Mouse (Mus musculus): ENCODE measurements at regions not wholly inside any gene's neighbourhood (a gene's known extent, or its start where the extent isn't known, plus 50 kb on each side); places are given as distances from the start of the nearest gene placed in this dataset.

DNA sequence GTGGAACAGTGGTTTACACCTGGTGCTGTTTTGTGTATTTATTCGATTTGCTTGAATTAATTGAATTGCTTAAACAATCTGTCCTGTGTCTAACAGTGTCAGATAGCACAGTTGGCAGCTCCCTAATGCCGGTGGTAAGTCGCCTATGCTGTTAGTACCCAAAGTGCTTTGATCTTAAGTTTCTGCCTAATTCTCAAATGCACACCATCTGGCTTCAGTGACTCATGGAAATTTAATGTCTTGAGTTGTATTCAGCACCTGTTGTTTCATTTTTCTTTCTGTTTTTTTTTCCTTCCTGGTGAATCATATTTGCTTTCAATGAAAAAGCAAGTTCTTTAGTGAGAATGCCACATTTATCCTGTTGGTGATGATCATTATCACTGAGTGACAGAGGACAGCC lies 201.7 kb upstream of the Nrip1 start:
- DNase-seq, result no peak

DNA sequence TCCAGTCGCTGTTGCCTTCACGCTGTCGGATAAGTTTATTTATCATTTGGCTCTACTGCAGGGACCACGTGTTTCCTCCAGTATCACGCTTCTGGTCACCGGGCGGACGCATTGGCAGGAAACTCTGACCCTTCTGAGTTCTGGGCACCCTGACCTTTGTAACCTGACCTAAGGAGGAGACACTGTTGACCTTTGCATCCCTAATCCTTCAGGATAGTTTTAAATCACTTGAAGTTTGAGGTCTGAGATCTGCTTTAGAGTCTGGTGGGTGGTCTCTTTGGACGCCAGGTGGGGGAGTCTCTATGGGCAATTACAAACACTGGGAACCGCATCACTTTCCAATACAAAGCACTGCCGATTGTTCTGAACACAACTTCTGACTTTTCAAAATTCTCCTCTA lies 192.6 kb upstream of the Nrip1 start:
- no peak for DNase-seq

DNA sequence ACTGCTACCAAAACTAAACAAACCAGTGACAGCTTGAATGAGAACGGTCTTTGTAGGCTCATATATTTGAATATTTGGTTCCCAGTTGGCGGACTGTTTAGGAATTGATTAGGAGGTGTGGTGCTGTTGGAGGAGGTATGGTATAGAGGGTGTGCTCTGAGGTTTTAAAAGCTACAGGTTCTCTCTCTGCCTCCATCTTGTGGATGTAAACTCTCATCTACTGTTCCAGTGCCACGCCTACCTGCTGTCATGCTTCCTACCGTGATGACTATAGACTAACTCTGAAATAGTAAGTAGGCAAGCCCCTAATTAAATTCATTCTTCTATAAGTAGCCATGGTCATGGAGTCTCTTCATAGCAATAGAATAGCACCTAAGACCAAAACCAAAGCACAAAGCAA lies 181.2 kb upstream of the Nrip1 start:
- DNase-seq, result no peak

DNA sequence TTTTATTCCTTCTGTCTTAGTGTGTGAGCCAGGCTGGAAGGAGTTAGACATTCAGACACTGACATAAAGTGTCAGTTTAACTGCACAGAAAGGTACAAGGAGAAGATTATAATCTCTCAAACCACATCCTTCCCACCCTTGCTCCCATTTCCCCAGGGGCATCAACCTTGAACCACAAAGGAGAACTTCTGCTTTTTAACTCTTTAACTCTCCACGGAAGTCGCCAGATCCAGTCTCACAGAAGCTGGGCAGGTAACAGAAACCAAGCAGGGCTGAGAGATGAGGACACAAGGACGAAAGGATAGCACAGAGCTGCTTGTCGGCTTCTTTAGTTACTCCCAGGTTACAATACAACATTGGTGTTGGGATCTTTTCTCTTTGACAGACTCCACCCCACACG lies 176.0 kb upstream of the Nrip1 start:
- no peak for DNase-seq

DNA sequence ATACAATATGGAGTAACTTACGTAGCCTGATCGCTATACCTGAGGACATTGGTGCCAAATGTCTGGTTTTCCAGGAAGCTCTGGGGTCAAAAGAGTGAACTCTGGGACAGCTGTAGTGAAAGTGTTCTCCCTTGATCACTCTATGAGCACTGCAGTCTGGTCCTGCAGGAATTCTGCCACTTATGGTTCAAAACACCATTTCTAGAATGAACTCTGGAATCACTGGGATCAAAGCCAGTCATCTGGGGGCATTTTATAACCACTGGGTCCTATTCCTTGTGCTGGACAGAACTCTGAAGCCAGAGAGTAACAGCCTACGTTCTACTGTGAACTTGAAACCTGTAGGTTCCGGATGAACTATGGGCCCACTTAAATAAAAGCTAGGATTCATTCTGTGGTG lies 173.5 kb upstream of the Nrip1 start:
- DNase-seq, result no peak

DNA sequence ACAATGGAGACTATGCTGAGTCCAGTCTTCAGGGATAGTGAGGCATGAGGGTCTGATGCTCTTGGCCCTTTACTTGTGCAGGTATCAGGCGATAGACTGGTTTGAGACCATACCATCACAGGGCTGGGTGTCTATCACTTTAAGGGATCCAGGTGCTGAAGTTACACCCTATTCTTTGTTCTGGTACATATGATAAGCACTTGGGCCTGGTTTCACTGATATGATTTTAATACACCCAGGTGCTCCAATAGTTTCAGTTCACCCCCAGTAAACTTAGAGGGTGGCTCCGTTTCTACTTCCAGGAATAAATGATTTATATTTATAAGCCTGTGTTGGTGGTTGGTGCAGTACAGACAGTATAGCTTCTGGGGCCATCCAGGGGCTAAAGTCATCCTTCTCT lies 173.0 kb upstream of the Nrip1 start:
- DNase-seq, result no peak

- DNase-seq, result no peak
These were observed 172.3 kb upstream of the Nrip1 start for GRCm38 (mm10) chr16:76545942-76546341.

DNA sequence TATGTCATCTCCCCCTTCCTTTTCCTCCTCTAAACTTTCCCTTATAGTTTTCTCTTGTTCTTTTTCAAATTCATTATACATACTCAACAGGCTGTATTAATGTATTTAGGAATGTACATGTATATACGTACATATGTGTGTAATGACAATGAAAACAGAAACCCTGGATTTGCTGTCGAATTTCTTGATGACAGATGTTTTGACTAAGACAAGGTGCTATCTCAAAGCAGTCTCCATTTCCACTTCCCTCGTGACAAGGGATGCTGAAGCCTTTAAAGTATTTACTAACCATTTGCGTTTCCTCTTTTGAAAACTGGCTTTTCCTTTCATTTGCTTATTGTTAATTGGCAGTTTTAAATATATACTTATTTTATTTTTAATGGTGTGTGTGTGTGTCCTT lies 171.3 kb upstream of the Nrip1 start:
- DNase-seq, result no peak

DNA sequence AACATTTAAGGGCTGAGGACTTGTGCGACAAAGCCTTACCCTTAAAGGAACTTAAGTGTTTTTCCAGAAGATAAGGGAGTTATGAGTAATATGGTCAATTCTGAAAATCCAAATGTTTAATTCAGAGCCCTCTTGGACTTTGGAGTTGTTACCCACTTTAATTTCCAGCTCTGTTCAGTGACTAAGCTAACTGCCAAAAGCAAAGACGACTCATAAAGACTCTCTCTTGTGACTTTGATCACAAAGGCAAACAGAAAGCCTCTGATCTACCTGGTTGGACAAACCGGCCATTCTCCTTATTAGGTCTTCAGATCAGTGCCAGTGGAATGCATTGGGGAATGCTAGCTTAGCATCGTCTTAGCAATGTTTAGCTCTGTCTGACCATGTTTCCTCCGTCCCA lies 167.3 kb upstream of the Nrip1 start:
- no peak for DNase-seq

DNA sequence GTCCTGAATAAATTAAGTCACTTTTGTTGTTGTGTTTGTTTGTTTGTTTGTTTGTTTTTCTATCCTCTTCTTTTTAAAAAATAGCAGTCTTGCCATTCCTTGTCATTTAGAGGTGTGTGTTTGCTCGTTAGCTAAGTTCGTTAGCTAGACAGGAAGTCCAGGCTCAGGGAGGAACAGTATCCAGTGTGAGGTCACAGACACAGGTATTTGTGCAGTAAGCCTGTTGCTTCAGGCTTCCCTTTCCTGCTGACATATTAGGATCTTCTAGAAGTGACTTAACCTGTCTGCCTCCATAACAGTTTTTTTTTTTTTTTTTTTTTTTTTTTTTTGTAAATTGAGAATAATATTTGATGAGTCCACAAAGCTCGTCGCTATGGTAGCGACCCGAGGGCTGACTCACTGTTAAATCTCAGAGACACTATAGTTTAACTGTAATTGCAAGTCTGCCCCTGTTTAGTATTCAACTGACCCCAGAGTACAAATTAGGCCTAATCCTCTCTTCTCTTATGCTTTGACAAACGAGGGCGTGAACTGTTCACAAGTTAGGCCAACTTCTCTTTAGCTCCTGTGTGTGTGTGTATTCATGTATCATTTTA lies 166.8 kb upstream of the Nrip1 start:
- DNase-seq, result no peak

DNA sequence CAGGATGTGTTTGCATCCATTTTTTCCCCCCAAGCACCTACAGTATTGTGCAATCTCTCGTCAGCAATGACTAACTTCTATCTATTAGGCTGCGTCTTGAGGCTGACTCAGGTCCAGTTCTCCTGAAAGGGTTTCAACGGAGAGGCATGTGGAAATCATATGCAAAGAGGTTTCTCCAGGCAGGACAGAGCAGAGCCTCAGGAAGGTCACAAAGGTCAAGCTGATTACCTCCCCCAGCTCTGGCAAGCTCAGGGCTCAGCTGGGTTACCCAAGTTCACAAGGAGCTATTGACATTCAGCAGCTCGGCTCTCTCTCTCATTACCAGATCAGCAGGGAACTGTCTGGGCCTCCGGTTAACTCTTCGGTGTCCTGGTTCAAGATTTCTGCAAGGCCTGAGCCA lies 166.0 kb upstream of the Nrip1 start:
- DNase-seq, result no peak

DNA sequence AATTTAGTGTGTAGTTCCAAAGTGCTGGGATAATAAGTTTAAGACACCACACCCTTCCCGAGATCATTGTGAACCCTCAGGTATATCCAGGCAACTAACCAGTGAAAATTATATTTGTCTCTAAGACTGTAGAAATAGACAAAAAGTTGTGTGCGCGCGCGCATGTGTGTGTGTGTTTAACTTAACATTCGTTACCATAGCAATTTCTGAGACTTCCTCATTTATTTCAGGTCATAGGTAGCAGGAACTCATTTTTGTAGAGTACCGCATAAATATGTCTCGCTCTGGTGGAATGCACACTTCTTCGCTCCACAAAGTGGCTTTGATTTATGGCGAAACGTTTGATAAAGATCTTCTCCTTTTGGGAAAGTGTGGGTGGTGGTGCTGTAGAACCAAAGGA lies 164.2 kb upstream of the Nrip1 start:
- DNase-seq, result no peak

DNA sequence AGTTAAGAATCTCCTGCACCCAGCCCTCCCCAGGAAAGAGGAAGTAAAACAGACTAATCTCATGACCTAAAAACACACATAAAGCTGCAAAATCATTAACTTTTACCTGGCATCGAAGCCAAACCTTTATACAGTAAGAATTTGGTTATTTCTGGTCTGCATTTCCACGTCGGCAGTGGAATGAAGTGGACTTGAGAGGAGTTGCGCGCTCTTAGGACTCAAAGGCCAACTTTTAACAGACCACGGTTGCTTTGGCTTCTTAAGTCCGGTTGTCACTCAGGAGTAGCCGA lies 159.2 kb upstream of the Nrip1 start:
- no peak for DNase-seq

- DNase-seq, result peak; percentile 36
These were observed 158.7 kb upstream of the Nrip1 start for GRCm38 (mm10) chr16:76532142-76532927.

GRCm38 (mm10) chr16:76530886-76531285 lies 157.3 kb upstream of the Nrip1 start:
- no peak for DNase-seq

- no peak for DNase-seq
These were observed 156.0 kb upstream of the Nrip1 start for GRCm38 (mm10) chr16:76529613-76530012.

DNA sequence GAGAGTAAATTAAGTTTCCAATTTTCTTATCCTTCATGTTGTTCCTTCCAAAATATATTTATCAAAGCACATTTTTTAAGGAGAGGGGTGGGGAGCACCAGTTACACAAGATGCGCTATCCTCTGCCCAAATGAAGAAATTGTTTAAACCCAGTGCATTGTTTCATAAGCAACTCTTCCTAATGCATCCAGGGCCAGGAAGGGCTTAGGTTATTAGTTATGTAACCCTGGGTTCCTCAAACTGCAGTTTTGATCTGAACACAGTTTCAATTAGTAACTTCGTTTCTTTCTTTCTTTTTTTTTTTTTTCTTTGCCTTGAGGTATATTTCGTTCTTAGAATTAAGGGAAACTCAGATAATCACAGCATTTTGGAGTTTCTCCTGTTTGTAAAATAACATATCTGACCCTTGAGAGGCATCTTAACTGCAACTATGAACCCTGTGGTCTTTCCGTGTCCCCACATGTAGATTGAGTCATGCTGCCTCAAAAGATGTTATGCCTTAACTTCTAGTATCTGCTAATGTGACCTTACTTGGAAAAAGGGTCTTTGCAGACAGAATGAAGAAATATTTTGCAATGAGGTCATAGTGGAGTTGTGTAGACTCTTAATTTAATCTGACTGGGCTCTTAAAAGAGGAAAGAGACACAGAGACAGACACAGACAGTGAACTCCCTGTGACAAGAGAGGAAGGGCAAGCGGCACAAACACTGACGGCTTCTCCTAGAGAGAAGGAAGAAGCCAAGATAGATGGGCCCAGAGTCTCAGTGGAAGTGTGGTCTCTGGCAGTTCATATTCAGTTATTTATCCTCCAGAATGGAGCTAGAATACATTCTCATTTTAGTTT lies 153.7 kb upstream of the Nrip1 start:
- no peak for DNase-seq

DNA sequence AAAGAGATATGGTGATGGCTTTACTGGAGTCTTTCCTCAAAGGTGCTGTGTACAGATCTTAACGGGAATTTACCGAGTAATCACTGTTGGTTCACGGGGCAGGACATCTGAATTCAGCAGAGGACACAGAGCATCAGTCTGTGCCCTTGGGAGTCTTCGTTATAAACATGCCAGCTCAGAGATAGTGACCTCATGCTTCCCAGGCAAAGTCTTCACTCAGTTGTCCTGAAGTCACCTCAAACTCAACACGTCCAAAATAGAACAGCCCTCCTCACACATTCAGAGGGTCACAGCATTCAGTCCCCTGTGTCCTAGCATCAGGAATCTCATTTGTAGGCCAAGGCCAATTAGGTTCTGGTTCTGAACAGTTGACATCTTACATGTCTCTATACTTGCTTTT lies 151.9 kb upstream of the Nrip1 start:
- no peak for DNase-seq

- DNase-seq, result no peak
These were observed 151.3 kb upstream of the Nrip1 start for GRCm38 (mm10) chr16:76524921-76525320.

DNA sequence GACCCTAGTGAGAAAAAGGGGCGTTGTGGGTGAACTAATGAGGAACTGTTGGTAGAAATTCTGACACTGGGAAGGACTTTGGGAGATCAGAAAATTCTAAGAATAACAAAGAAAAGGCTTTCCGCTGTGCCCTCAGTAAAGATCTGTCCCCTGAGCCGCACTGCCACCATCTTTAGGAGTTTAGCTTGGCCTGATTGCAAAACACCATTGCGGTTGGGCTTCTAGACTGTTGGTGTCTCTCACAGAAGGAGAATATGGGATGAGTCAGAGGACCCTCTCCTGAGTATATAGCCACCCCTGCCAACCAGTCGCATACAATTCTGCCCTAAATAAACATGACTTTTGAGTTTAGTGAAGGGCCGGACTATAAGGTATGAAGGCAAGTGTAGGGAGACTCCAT lies 147.5 kb upstream of the Nrip1 start:
- DNase-seq, result no peak

- DNase-seq, result no peak
These were observed 147.0 kb upstream of the Nrip1 start for GRCm38 (mm10) chr16:76520643-76520993.

GRCm38 (mm10) chr16:76519911-76520642 lies 146.4 kb upstream of the Nrip1 start:
- no peak for DNase-seq

DNA sequence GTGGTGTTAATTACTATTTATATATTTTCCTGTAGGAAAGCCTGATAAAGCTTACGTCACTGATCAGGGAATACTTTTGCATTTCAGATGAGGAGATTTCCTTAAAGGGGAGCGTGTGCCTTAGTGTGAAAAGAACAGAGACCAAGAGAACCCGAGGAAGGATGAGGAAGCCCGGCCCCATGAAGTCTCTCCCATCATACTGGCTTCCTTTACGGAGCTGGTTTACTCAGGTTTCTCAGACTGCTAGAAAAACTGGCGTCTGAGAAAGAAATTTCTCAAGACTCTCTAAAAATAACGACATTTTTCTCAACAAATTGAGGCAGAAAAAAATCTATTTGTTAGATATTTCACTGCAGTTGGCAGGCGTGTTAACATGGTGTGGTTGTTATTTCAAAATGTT lies 137.2 kb upstream of the Nrip1 start:
- DNase-seq, result no peak

All from adrenal gland, adult 8-10 months (tissue).